Mouse (Mus musculus): Measurements from ENCODE around the gene Fcmr. TPM values are rescaled to one million over a fixed set of nuclear protein-coding genes. Genes with fewer than 3 reads are reported as not detected.

The Fcmr gene
- total and polyA plus RNA-seq, 2 experiments from 2014 or later: 2.2 to 2.5 TPM

DNA sequence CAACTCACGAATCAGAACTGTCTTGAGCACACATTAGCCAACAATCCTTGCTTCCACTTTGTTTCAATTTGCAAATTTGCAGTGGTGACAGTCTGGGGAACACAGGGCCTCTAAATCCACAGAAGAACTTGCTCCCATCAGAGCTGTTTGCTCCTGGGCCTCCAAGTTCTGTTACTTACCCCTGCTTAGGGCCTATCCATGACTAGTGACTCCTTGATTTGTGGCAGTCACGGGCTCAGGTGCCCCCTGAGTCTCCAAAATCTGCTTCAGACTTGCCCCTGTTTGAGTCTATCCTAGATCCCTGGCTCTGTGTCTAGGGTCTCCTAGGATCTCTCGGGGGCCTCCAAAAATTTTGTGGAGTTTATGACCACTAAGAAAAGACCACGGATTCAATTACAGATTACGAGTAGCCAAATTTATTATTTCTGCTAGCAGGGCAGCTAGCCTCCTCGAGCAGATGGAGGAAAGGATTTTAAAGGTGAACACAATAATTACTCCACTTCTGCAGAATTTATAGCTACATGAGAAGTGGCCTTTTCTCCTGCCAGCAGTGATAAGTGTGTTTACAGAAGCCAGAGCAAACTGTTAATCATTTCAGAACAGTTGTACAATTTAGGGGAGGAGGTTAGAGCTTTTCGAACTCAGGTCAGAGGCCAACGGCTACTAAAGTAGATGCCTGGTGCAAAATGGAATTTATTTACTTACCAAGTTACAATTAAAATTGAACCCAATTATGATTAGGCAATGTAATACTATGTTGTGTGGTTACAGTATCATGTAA lies 24.7 kb upstream of the Fcmr start:
- DNase-seq (ENCODE audit: low spot score) (no peak), ATAC-seq (no peak)
- H3K4me1 ChIP-seq (ENCODE audit: insufficient read depth, low read length): no peaks in the 10 kb centered on the region
- no peak overlapping the region for H3K4me3 ChIP-seq (ENCODE audit: low read length)
- H3K9me3 ChIP-seq (ENCODE audit: low read length): no peaks in the 10 kb centered on the region
- H3K4me2 ChIP-seq (ENCODE audit: low read depth, low read length): no peak overlapping the region
- TF ChIP-seq CTCF (IDR thresholded peaks at IDR 0.05; ENCODE audit: low read depth): no peak
- H3K27ac ChIP-seq: no peak overlapping the region
- WGBS: 77% methylated on average over 8 of the region's 8 CpGs
- no peaks in the 10 kb centered on the region for H3K36me3 ChIP-seq (ENCODE audit: insufficient read depth, low read length)
- no peaks in the 10 kb centered on the region for H3K27me3 ChIP-seq (ENCODE audit: insufficient read depth, low read length)
- no peak overlapping the region for H3K9ac ChIP-seq (replicated peaks; ENCODE audit: low read length)

GRCm38 (mm10) chr1:130841621-130842020 lies 23.8 kb upstream of the Fcmr start:
- DNase-seq (ENCODE audit: low spot score) (no peak), ATAC-seq (no peak)
- TF ChIP-seq CTCF (IDR thresholded peaks at IDR 0.05; ENCODE audit: low read depth): no peak
- Histone ChIP-seq H3K4me1 (ENCODE audit: insufficient read depth, low read length) (no peaks in the 10 kb centered on the region), H3K4me2 (ENCODE audit: low read depth, low read length) (no peak overlapping the region), H3K9ac (replicated peaks; ENCODE audit: low read length) (no peak overlapping the region), H3K9me3 (ENCODE audit: low read length) (no peaks in the 10 kb centered on the region), H3K4me3 (ENCODE audit: low read length) (no peak overlapping the region), H3K36me3 (ENCODE audit: insufficient read depth, low read length) (no peaks in the 10 kb centered on the region), H3K27ac (no peak overlapping the region), H3K27me3 (ENCODE audit: insufficient read depth, low read length) (no peaks in the 10 kb centered on the region)
- 89% methylated on average over 7 of the region's 7 CpGs for WGBS

DNA sequence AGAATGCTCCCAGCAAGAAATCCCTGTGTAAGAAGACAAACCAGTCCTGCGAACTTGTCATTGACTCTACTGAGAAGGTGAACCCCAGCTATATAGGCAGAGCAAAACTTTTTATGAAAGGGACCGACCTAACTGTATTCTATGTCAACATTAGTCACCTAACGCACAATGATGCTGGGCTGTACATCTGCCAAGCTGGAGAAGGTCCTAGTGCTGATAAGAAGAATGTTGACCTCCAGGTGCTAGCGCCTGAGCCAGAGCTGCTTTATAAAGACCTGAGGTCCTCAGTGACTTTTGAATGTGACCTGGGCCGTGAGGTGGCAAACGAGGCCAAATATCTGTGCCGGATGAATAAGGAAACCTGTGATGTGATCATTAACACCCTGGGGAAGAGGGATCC lies 21.0 kb upstream of the Fcmr start:
- Histone ChIP-seq H3K36me3 (ENCODE audit: insufficient read depth, low read length) (no peaks in the 10 kb centered on the region), H3K27ac (no peak overlapping the region), H3K9ac (replicated peaks; ENCODE audit: low read length) (no peak overlapping the region), H3K4me1 (ENCODE audit: insufficient read depth, low read length) (no peaks in the 10 kb centered on the region), H3K9me3 (ENCODE audit: low read length) (no peaks in the 10 kb centered on the region), H3K4me3 (ENCODE audit: low read length) (no peak overlapping the region), H3K4me2 (ENCODE audit: low read depth, low read length) (no peak overlapping the region), H3K27me3 (ENCODE audit: insufficient read depth, low read length) (no peaks in the 10 kb centered on the region)
- TF ChIP-seq CTCF (IDR thresholded peaks at IDR 0.05; ENCODE audit: low read depth): no peak
- WGBS: 92% methylated on average over 7 of the region's 7 CpGs
- DNase-seq (ENCODE audit: low spot score): no peak
- no peak for ATAC-seq

DNA sequence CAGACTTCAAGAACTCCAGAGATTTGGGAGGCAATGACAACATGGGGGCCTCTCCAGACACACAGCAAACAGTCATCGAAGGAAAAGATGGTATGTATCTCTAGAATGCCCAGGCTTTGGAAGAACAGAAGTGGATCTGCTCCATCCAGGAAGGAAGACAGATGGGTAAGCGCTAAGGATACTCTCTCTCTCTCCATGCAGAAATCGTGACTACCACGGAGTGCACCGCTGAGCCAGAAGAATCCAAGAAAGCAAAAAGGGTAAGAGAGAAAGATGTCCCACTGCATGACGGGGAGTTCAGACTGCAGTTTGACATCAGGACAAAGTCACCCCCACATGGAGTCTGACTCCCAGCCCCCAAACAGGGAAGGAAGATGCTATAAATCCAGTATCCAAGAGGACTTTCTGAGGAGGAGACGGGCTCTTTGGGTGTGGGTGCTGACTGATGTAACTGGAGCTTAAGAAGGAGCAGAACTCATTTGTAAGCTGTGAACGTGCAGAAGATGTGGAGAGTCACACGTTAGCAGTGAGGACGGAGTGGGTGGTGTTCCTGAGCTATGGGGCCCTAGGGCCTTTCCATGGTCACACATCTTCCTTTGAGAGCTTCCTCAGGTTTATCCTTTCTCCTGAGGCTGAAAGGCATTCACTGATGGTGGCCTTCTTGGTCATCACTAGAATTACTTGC lies 15.8 kb upstream of the Fcmr start:
- no peak for TF ChIP-seq CTCF (IDR thresholded peaks at IDR 0.05; ENCODE audit: low read depth)
- Histone ChIP-seq H3K4me1 (ENCODE audit: insufficient read depth, low read length) (no peaks in the 10 kb centered on the region), H3K9me3 (ENCODE audit: low read length) (no peaks in the 10 kb centered on the region), H3K27me3 (ENCODE audit: insufficient read depth, low read length) (no peaks in the 10 kb centered on the region), H3K4me2 (ENCODE audit: low read depth, low read length) (no peak overlapping the region), H3K27ac (no peak overlapping the region), H3K36me3 (ENCODE audit: insufficient read depth, low read length) (no peaks in the 10 kb centered on the region), H3K9ac (replicated peaks; ENCODE audit: low read length) (no peak overlapping the region), H3K4me3 (ENCODE audit: low read length) (no peak overlapping the region)
- DNase-seq (ENCODE audit: low spot score) (no peak), ATAC-seq (no peak)
- WGBS: 89% methylated on average over 10 of the region's 10 CpGs

- H3K4me1 ChIP-seq (ENCODE audit: insufficient read depth, low read length): no peaks in the 10 kb centered on the region
- no peaks in the 10 kb centered on the region for H3K9me3 ChIP-seq (ENCODE audit: low read length)
- no peak overlapping the region for H3K9ac ChIP-seq (replicated peaks; ENCODE audit: low read length)
- H3K27me3 ChIP-seq (ENCODE audit: insufficient read depth, low read length): no peaks in the 10 kb centered on the region
- no peak for DNase-seq (ENCODE audit: low spot score)
- no peak overlapping the region for H3K4me2 ChIP-seq (ENCODE audit: low read depth, low read length)
- 90% methylated on average over 5 of the region's 5 CpGs for WGBS
- H3K36me3 ChIP-seq (ENCODE audit: insufficient read depth, low read length): no peaks in the 10 kb centered on the region
- no peak for TF ChIP-seq CTCF (IDR thresholded peaks at IDR 0.05; ENCODE audit: low read depth)
- no peak for ATAC-seq
- H3K27ac ChIP-seq: no peak overlapping the region
- H3K4me3 ChIP-seq (ENCODE audit: low read length): no peak overlapping the region
These were observed 15.1 kb upstream of the Fcmr start for GRCm38 (mm10) chr1:130850405-130850804.

DNA sequence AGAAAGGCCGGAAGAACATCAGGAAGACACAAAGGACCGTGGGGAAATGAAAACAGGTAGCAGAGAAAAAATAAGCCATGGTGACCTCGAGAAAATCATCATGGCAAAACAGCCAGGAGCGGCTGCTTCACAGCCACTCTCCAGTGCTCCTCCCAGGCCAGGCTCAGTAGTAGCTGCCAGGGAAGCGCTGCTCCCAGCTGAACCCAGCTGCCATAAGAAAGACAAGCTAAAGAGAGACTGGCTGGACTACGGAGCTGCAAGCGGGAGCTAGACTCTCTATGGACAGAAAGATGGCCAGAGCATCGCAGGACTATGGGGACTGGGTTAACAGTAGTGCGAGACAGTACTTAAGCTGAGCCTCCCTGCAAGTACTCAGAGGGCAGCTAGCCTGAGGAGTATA lies 10.7 kb upstream of the Fcmr start:
- no peaks in the 10 kb centered on the region for H3K36me3 ChIP-seq (ENCODE audit: insufficient read depth, low read length)
- DNase-seq (ENCODE audit: low spot score) (no peak), ATAC-seq (no peak)
- no peak for TF ChIP-seq CTCF (IDR thresholded peaks at IDR 0.05; ENCODE audit: low read depth)
- H3K4me1 ChIP-seq (ENCODE audit: insufficient read depth, low read length): no peaks in the 10 kb centered on the region
- no peak overlapping the region for H3K9ac ChIP-seq (replicated peaks; ENCODE audit: low read length)
- no peaks in the 10 kb centered on the region for H3K27me3 ChIP-seq (ENCODE audit: insufficient read depth, low read length)
- H3K27ac ChIP-seq: no peak overlapping the region
- H3K4me2 ChIP-seq (ENCODE audit: low read depth, low read length): no peak overlapping the region
- H3K9me3 ChIP-seq (ENCODE audit: low read length): no peaks in the 10 kb centered on the region
- H3K4me3 ChIP-seq (ENCODE audit: low read length): no peak overlapping the region
- WGBS: 74% methylated on average over 9 of the region's 9 CpGs

DNA sequence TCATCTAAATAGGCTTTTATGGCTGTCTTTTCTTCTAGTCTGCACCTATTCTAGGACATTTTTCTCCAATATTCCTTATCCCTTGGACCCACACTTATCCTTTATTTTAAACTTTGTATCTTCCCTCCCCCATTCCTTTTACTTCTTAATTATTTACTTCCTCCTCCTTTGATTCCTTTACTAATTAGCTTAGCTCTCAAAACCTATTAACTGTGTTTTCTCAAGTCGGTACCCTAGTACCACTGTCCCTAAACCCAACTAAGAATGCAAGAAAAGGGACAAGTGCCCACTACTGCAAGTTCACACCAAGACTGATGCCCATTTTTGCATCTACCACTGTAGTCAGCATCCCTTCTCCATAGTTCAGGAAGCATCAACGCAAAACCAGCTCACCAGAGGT lies 9.7 kb upstream of the Fcmr start:
- WGBS: 86% methylated on average over 2 of the region's 2 CpGs
- no peak for TF ChIP-seq CTCF (IDR thresholded peaks at IDR 0.05; ENCODE audit: low read depth)

More for the DNA sequence above, 9.7 kb upstream of the Fcmr start:
- no peak for ATAC-seq
- no peaks in the 10 kb centered on the region for H3K36me3 ChIP-seq (ENCODE audit: insufficient read depth, low read length)
- H3K4me2 ChIP-seq (ENCODE audit: low read depth, low read length): no peak overlapping the region
- no peaks in the 10 kb centered on the region for H3K27me3 ChIP-seq (ENCODE audit: insufficient read depth, low read length)
- H3K9ac ChIP-seq (replicated peaks; ENCODE audit: low read length): no peak overlapping the region
- no peak for DNase-seq (ENCODE audit: low spot score)
- H3K27ac ChIP-seq: no peak overlapping the region
- H3K4me1 ChIP-seq (ENCODE audit: insufficient read depth, low read length): no peaks in the 10 kb centered on the region
- no peak overlapping the region for H3K4me3 ChIP-seq (ENCODE audit: low read length)
- H3K9me3 ChIP-seq (ENCODE audit: low read length): no peaks in the 10 kb centered on the region

Data from hindbrain, postnatal 0 days (tissue).